Mouse (Mus musculus) C2C12 (cell line): ENCODE results near the gene Epha10.

Experiments
- CTCF ChIP-seq: IDR thresholded peaks from one replicate; pipeline ENCODE4 v1.5.1; 2011; ENCODE audit not compliant: control insufficient read depth, insufficient read depth, insufficient read length
- USF1 ChIP-seq: IDR thresholded peaks from one replicate; pipeline ENCODE4 v1.6.1; 2011; ENCODE audit warnings: low read depth, mild to moderate bottlenecking, control low read depth, moderate library complexity

- TF ChIP-seq CTCF: no peak
- no peak for TF ChIP-seq USF1
Measured at GRCm38 (mm10) chr4:124849631-124850260, 31.0 kb upstream of the Epha10 start.
